Comparison of ENCODE assay signal across 9 mouse cellular contexts in the genomic region with DNA sequence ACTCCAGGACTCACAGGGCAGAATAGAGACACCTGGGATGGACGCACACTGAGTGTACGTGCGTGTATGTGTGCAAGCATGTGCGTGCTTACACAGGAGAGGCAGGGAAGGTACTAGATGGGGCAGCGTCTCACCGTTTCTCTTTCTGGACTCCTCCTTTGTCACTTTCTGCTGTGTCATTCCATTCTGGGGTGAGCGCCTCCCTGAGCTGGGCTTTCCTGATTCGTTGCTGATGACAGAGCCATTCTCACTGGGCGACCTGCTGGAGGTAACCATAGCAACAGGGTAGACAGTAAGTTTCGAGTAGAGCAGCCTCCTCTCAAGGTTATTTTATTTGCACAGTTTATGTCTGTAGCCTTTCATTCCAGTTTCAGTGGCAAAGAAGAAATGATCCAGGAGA.
DNase-seq lines count a peak whose midpoint lies in the region; ATAC-seq and TF ChIP-seq lines count a peak whose summit lies in the region.
"Had no signal": no experiment of that assay in that cellular context is flagged by ENCODE, and none has a peak within 500 bp of the region (broad histone marks: within the 10 kb centered on the region; RNA-seq: fewer than 3 reads in every experiment).

No protein-coding gene starts in this region.

- 0 out of 2 replicates have a peak, but pooled peaks have one; percentile 52 for ATAC-seq in embryonic facial prominence, embryonic 13.5 days (ENCODE audit: insufficient number of reproducible peaks, insufficient read depth, low FRiP score, low TSS enrichment, low read depth)
- ATAC-seq in activated CD4-positive, CD25-positive, alpha-beta regulatory T cell, adult 4 months, result no peak

- TF ChIP-seq POLR2A in olfactory bulb, adult 2 months (IDR thresholded peaks at IDR 0.05; ENCODE audit: insufficient read depth, low read depth, low read length), result no peak

- H3K4me2 ChIP-seq in embryonic facial prominence, embryonic 13.5 days, result no peak overlapping the region
- H3K4me2 ChIP-seq: limb, embryonic 12.5 days had no signal

- H3K9me3 ChIP-seq in embryonic facial prominence, embryonic 13.5 days, result no peaks in the 10 kb centered on the region
- H3K9me3 ChIP-seq: limb, embryonic 12.5 days had no signal

- H3K4me1 ChIP-seq in embryonic facial prominence, embryonic 13.5 days, result peaks cover 7% of the 10 kb centered on the region; the same call in 1 of the 2 replicates
- peaks cover 11% of the 10 kb centered on the region for H3K4me1 ChIP-seq in olfactory bulb, adult 2 months (ENCODE audit: control insufficient read depth, insufficient read depth, low read length)

- no peak overlapping the region for H3K27ac ChIP-seq in embryonic facial prominence, embryonic 13.5 days
- peak overlapping the region; percentile 7; the same call in 1 of the 2 replicates for H3K27ac ChIP-seq in olfactory bulb, adult 2 months (ENCODE audit: insufficient read depth, low read depth, low read length)
- H3K27ac ChIP-seq: limb, embryonic 12.5 days had no signal

- peak; percentile 86 for DNase-seq in right cerebral cortex, adult 18-20 months
- no peak for DNase-seq in right cerebral cortex, postnatal 4 days
- peak; percentile 31 to 57 for DNase-seq in layer of hippocampus, postnatal 14 days (ENCODE audit: low spot score in 2 of 2)
- DNase-seq in cerebellum, adult 8-10 months, result no peak
- DNase-seq in spleen, postnatal 10 days (ENCODE audit: low spot score in 2 of 2), result no peak

- H3K27me3 ChIP-seq in embryonic facial prominence, embryonic 13.5 days, result no peaks in the 10 kb centered on the region
- H3K27me3 ChIP-seq: limb, embryonic 12.5 days had no signal

- WGBS in embryonic facial prominence, embryonic 13.5 days, result 31% methylated on average over 10 of the region's 10 CpGs
- 28% methylated on average over 10 of the region's 10 CpGs for WGBS in olfactory bulb, adult 2 months

- TF ChIP-seq CTCF in olfactory bulb, adult 2 months (IDR thresholded peaks at IDR 0.05; ENCODE audit: insufficient read depth, low read depth, low read length), result no peak

- H3K36me3 ChIP-seq in embryonic facial prominence, embryonic 13.5 days, result no peaks in the 10 kb centered on the region
- H3K36me3 ChIP-seq: limb, embryonic 12.5 days had no signal

- no peak overlapping the region for H3K9ac ChIP-seq in embryonic facial prominence, embryonic 13.5 days
- H3K9ac ChIP-seq: limb, embryonic 12.5 days had no signal

- no peak overlapping the region for H3K4me3 ChIP-seq in embryonic facial prominence, embryonic 13.5 days
- H3K4me3 ChIP-seq in olfactory bulb, adult 2 months (ENCODE audit: insufficient read depth, low read depth, low read length), result no peak overlapping the region
- H3K4me3 ChIP-seq: limb, embryonic 12.5 days had no signal

Comparison
In these comparisons a context has a peak if more than half of its experiments do, and no peak if none do; other contexts are left out.
1. DNase-seq: peak in right cerebral cortex, adult 18-20 months (single experiment) and layer of hippocampus, postnatal 14 days (2 of 2); none in right cerebral cortex, postnatal 4 days (single experiment), cerebellum, adult 8-10 months (single experiment) and spleen, postnatal 10 days (0 of 2).